Mouse (Mus musculus) midbrain, embryonic 16.5 days (tissue): ENCODE measurements around the gene Camkk1. TPM values are rescaled to one million over a fixed set of nuclear protein-coding genes. Genes with fewer than 3 reads are reported as not detected.

ENCODE experiments used
- ATAC-seq: fragments of 200-750 bp; cut with Nextera tagmentation; 2 replicates; pipeline ENCODE4 v1.8.0; 2017; ENCODE audit warnings: moderate TSS enrichment
- H3K27ac ChIP-seq: fragments of 300-500 bp; sonication (generic); 2 replicates; pipeline ENCODE4 v1.5.1; 2014; ENCODE audit warnings: mild to moderate bottlenecking, low read length, mixed read lengths
- H3K27me3 ChIP-seq: fragments of 300-500 bp; sonication (generic); 2 replicates; pipeline ENCODE4 v1.6.1; 2014; ENCODE audit warnings: low read depth, low read length, mixed read lengths; ENCODE audit not compliant: control insufficient read depth, insufficient read depth
- H3K36me3 ChIP-seq: fragments of 300-500 bp; sonication (generic); 2 replicates; pipeline ENCODE4 v1.6.1; 2014; ENCODE audit warnings: mild to moderate bottlenecking, low read length, moderate library complexity, mixed read lengths; ENCODE audit not compliant: control insufficient read depth, insufficient read depth
- H3K4me1 ChIP-seq: fragments of 300-500 bp; sonication (generic); 2 replicates; pipeline ENCODE4 v1.6.1; 2014; ENCODE audit warnings: mild to moderate bottlenecking, low read length, mixed read lengths; ENCODE audit not compliant: control insufficient read depth, insufficient read depth
- H3K4me2 ChIP-seq: fragments of 300-500 bp; sonication (generic); 2 replicates; pipeline ENCODE4 v1.6.1; 2014; ENCODE audit warnings: mild to moderate bottlenecking, low read length, mixed read lengths
- H3K4me3 ChIP-seq: fragments of 300-500 bp; sonication (generic); 2 replicates; pipeline ENCODE4 v1.5.1; 2014; ENCODE audit warnings: low read depth, mild to moderate bottlenecking, low read length, moderate library complexity, mixed read lengths
- H3K9ac ChIP-seq: fragments of 300-500 bp; sonication (generic); 2 replicates; pipeline ENCODE4 v1.6.1; 2014; ENCODE audit warnings: low read depth, low read length, mixed read lengths
- H3K9me3 ChIP-seq: fragments of 300-500 bp; sonication (generic); replicated peaks from 2 replicates; pipeline ENCODE4 v1.6.1; 2014; ENCODE audit warnings: mild to moderate bottlenecking, low read length, mixed read lengths; ENCODE audit not compliant: control insufficient read depth, poor library complexity, severe bottlenecking
- WGBS: fragments of 180-500 bp; shearing (Covaris S2); extraction: QIAGEN DNeasy Blood & Tissue Kit; methylation state at CpG from one replicate; pipeline ENCODE4 v1.1.7; 2014; 5-methylcytosine and 5-hydroxymethylcytosine counted together
- polyA plus RNA-seq: library from polyadenylated mRNA; unstranded; fragments of >200 nt; fragmentation: Nextera tagmentation; extraction: Ambion mirVana; gene quantifications from 2 replicates; pipeline ENCODE4 v1.2.1, GENCODE M21; 2015

Camkk1 gene
- polyA plus RNA-seq, 1 experiment from 2014 or later: 33.6 TPM

GRCm38 (mm10) chr11:73084804-73085231 lies 66.0 kb downstream of the Camkk1 start:
- H3K4me2 ChIP-seq: no peak overlapping the region
- no peak overlapping the region for H3K9ac ChIP-seq
- 77% methylated on average over 10 of the region's 10 CpGs for WGBS
- H3K36me3 ChIP-seq: peaks cover 15% of the 10 kb centered on the region
- ATAC-seq: no peak
- H3K27me3 ChIP-seq: no peaks in the 10 kb centered on the region
- no peak overlapping the region for H3K4me3 ChIP-seq
- H3K9me3 ChIP-seq: no peaks in the 10 kb centered on the region
- no peaks in the 10 kb centered on the region for H3K4me1 ChIP-seq
- peak overlapping the region; percentile 9; the same call in 1 of the 2 replicates for H3K27ac ChIP-seq

GRCm38 (mm10) chr11:73085391-73085790 lies 66.6 kb downstream of the Camkk1 start:
- ATAC-seq: no peak
- Histone ChIP-seq H3K9me3 (no peaks in the 10 kb centered on the region), H3K9ac (no peak overlapping the region), H3K27ac (0 out of 2 replicates have a peak overlapping the region, but pooled peaks have one; percentile 9), H3K27me3 (no peaks in the 10 kb centered on the region), H3K4me3 (no peak overlapping the region), H3K4me2 (no peak overlapping the region), H3K4me1 (no peaks in the 10 kb centered on the region), H3K36me3 (peaks cover 15% of the 10 kb centered on the region)
- 78% methylated on average over 7 of the region's 7 CpGs for WGBS

- no peak for ATAC-seq
- 0 out of 2 replicates have a peak, but pooled peaks cover 2% of the 10 kb centered on the region for H3K36me3 ChIP-seq
- WGBS: 60% methylated on average over 6 of the region's 6 CpGs
Measured at GRCm38 (mm10) chr11:73087700-73088480, 69.1 kb downstream of the Camkk1 start.

GRCm38 (mm10) chr11:73090283-73090682 lies 71.5 kb downstream of the Camkk1 start, which contains the start of gene Itgae:
Gene Itgae, plus strand, starts transcription at chr11:73090583.
- ATAC-seq: no peak
- no peaks in the 10 kb centered on the region for H3K36me3 ChIP-seq
- H3K9ac ChIP-seq: no peak within 1 kb of the TSS
- no peak within 1 kb of the TSS for H3K4me2 ChIP-seq
- no peak within 1 kb of the TSS for H3K27ac ChIP-seq
- H3K4me1 ChIP-seq: no peaks in the 10 kb centered on the region
- WGBS: 93% methylated on average over 4 of the region's 4 CpGs
- H3K4me3 ChIP-seq: no peak within 1 kb of the TSS
- no peaks in the 10 kb centered on the region for H3K27me3 ChIP-seq
- H3K9me3 ChIP-seq: no peaks in the 10 kb centered on the region

More at GRCm38 (mm10) chr11:73087700-73088480, 69.1 kb downstream of the Camkk1 start:
- no peaks in the 10 kb centered on the region for H3K9me3 ChIP-seq
- no peaks in the 10 kb centered on the region for H3K27me3 ChIP-seq
- no peak overlapping the region for H3K27ac ChIP-seq
- no peak overlapping the region for H3K4me3 ChIP-seq
- H3K4me1 ChIP-seq: no peaks in the 10 kb centered on the region
- no peak overlapping the region for H3K4me2 ChIP-seq
- no peak overlapping the region for H3K9ac ChIP-seq

GRCm38 (mm10) chr11:73090826-73091225 lies 72.0 kb downstream of the Camkk1 start:
- Histone ChIP-seq H3K4me3 (no peak overlapping the region), H3K9ac (no peak overlapping the region), H3K4me1 (no peaks in the 10 kb centered on the region), H3K27ac (no peak overlapping the region), H3K4me2 (no peak overlapping the region), H3K36me3 (no peaks in the 10 kb centered on the region), H3K27me3 (no peaks in the 10 kb centered on the region), H3K9me3 (no peaks in the 10 kb centered on the region)
- ATAC-seq: no peak
- 83% methylated on average over 2 of the region's 2 CpGs for WGBS

Other genes with a start within 250 kb of the Camkk1 start
- gene Cyb5d2, start 222.9 kb upstream of the Camkk1 start, polyA plus RNA-seq: 8.0 and 9.2 TPM in 2 replicates
- gene Zzef1, start 222.8 kb upstream of the Camkk1 start, polyA plus RNA-seq: 13.3 and 14.1 TPM in 2 replicates
- 1.2 and 1.7 TPM in 2 replicates for gene Atp2a3, start 57.8 kb upstream of the Camkk1 start, polyA plus RNA-seq
- gene P2rx1, start 19.9 kb upstream of the Camkk1 start, polyA plus RNA-seq: 0.30 and 0.48 TPM in 2 replicates
- gene Ncbp3, start 28.8 kb downstream of the Camkk1 start, polyA plus RNA-seq: 9.8 and 12.1 TPM in 2 replicates
- gene Itgae, start 71.6 kb downstream of the Camkk1 start, polyA plus RNA-seq: 0.24 and 0.25 TPM in 2 replicates
- 1.6 and 2.1 TPM in 2 replicates for gene Haspin, start 119.3 kb downstream of the Camkk1 start, polyA plus RNA-seq
- 0.29 and 0.42 TPM in 2 replicates for gene P2rx5, start 141.4 kb downstream of the Camkk1 start, polyA plus RNA-seq
- gene Emc6, start 158.0 kb downstream of the Camkk1 start, polyA plus RNA-seq: 127 and 133 TPM in 2 replicates
- 132 and 145 TPM in 2 replicates for gene Tax1bp3, start 158.1 kb downstream of the Camkk1 start, polyA plus RNA-seq
- gene Ctns, start 180.0 kb downstream of the Camkk1 start, polyA plus RNA-seq: 18.6 and 20.1 TPM in 2 replicates
- gene Shpk, start 180.5 kb downstream of the Camkk1 start, polyA plus RNA-seq: 2.1 and 2.4 TPM in 2 replicates
- gene Trpv1, start 215.3 kb downstream of the Camkk1 start, polyA plus RNA-seq: 0.20 and 0.38 TPM in 2 replicates
- 0.19 and 0.31 TPM in 2 replicates for gene Trpv3, start 248.4 kb downstream of the Camkk1 start, polyA plus RNA-seq